Mouse (Mus musculus) lung, postnatal 0 days (tissue): Measurements from ENCODE around the gene Neu3. TPM values are rescaled to one million over a fixed set of nuclear protein-coding genes. Genes with fewer than 3 reads are reported as not detected.
A peak's percentile ranks its signal among the peaks of the same experiment; 100 is the strongest.

Source experiments
- ATAC-seq: fragments of 200-750 bp; cut with Nextera tagmentation; 2 replicates; pipeline ENCODE4 v1.8.0; 2017; ENCODE audit warnings: moderate library complexity
- DNase-seq: peaks from one replicate; pipeline ENCODE4 v3.0.0-alpha.2; 2016; ENCODE audit warnings: low spot score
- H3K27ac ChIP-seq: fragments of 300-500 bp; sonication (generic); 2 replicates; pipeline ENCODE4 v1.5.1; 2014; ENCODE audit warnings: antibody characterized with exemption, mild to moderate bottlenecking, low read length, mixed read lengths
- H3K27me3 ChIP-seq: fragments of 300-500 bp; sonication (generic); replicated peaks from 2 replicates; pipeline ENCODE4 v1.6.1; 2014; ENCODE audit warnings: low read length, mixed read lengths; ENCODE audit not compliant: insufficient read depth
- H3K36me3 ChIP-seq: fragments of 300-500 bp; sonication (generic); 2 replicates; pipeline ENCODE4 v1.6.1; 2014; ENCODE audit warnings: low read length, mixed read lengths; ENCODE audit not compliant: insufficient read depth
- H3K4me1 ChIP-seq: fragments of 300-500 bp; sonication (generic); 2 replicates; pipeline ENCODE4 v1.6.1; 2014; ENCODE audit warnings: antibody characterized with exemption, low read depth, low read length, mixed read lengths; ENCODE audit not compliant: insufficient read depth
- H3K4me2 ChIP-seq: fragments of 300-500 bp; sonication (generic); replicated peaks from 2 replicates; pipeline ENCODE4 v1.6.1; 2014; ENCODE audit warnings: low read depth, mild to moderate bottlenecking, low read length, moderate library complexity, mixed read lengths
- H3K4me3 ChIP-seq: fragments of 300-500 bp; sonication (generic); 2 replicates; pipeline ENCODE4 v1.5.1; 2014; ENCODE audit warnings: low read depth, low read length
- H3K9ac ChIP-seq: fragments of 300-500 bp; sonication (generic); replicated peaks from 2 replicates; pipeline ENCODE4 v1.6.1; 2014; ENCODE audit warnings: low read depth, mild to moderate bottlenecking
- H3K9me3 ChIP-seq: fragments of 300-500 bp; sonication (generic); 2 replicates; pipeline ENCODE4 v1.6.1; 2016; ENCODE audit warnings: low read length, mixed read lengths
- CTCF ChIP-seq: IDR thresholded peaks from 2 replicates; pipeline ENCODE4 v1.5.1; 2016; ENCODE audit warnings: antibody characterized with exemption, mild to moderate bottlenecking
- EP300 ChIP-seq: IDR thresholded peaks from 2 replicates; pipeline ENCODE4 v1.6.1; 2016; ENCODE audit warnings: antibody characterized with exemption, mild to moderate bottlenecking, control low read depth
- WGBS: fragments of 180-500 bp; shearing (Covaris S2); extraction: QIAGEN DNeasy Blood & Tissue Kit; methylation state at CpG from one replicate; pipeline ENCODE4 v1.1.7; 2014; 5-methylcytosine and 5-hydroxymethylcytosine counted together
- polyA plus RNA-seq: library from polyadenylated mRNA; unstranded; fragments of >200 nt; fragmentation: Nextera tagmentation; extraction: Ambion mirVana; gene quantifications from 2 replicates; pipeline ENCODE4 v1.2.1, GENCODE M21; 2015

Gene Neu3
- polyA plus RNA-seq, 1 experiment from 2014 or later, result 7.6 TPM

GRCm38 (mm10) chr7:99799118-99799517 lies 29.1 kb downstream of the Neu3 start:
- no peaks in the 10 kb centered on the region for H3K36me3 ChIP-seq
- H3K27ac ChIP-seq, result no peak overlapping the region
- H3K9me3 ChIP-seq, result no peaks in the 10 kb centered on the region
- no peak for ATAC-seq
- H3K9ac ChIP-seq, result no peak overlapping the region
- DNase-seq, result no peak
- H3K27me3 ChIP-seq, result no peaks in the 10 kb centered on the region
- 67% methylated on average over 7 of the region's 7 CpGs for WGBS
- no peaks in the 10 kb centered on the region for H3K4me1 ChIP-seq
- H3K4me3 ChIP-seq, result no peak overlapping the region
- no peak overlapping the region for H3K4me2 ChIP-seq
- TF ChIP-seq EP300, result no peak
- TF ChIP-seq CTCF, result no peak

- WGBS, result 34% methylated on average over 6 of the region's 6 CpGs
- no peaks in the 10 kb centered on the region for H3K36me3 ChIP-seq
These were observed 30.1 kb downstream of the Neu3 start for GRCm38 (mm10) chr7:99797911-99798647.

GRCm38 (mm10) chr7:99797261-99797660 lies 31.0 kb downstream of the Neu3 start:
- no peaks in the 10 kb centered on the region for H3K27me3 ChIP-seq
- DNase-seq (no peak), ATAC-seq (no peak)
- H3K9ac ChIP-seq, result no peak overlapping the region
- H3K4me3 ChIP-seq, result no peak overlapping the region
- no peak overlapping the region for H3K4me2 ChIP-seq
- TF ChIP-seq CTCF (no peak), EP300 (no peak)
- H3K4me1 ChIP-seq, result no peaks in the 10 kb centered on the region
- 82% methylated on average over 3 of the region's 3 CpGs for WGBS
- no peaks in the 10 kb centered on the region for H3K9me3 ChIP-seq
- no peak overlapping the region for H3K27ac ChIP-seq
- no peaks in the 10 kb centered on the region for H3K36me3 ChIP-seq

More at GRCm38 (mm10) chr7:99797911-99798647, 30.1 kb downstream of the Neu3 start:
- ATAC-seq (no peak), DNase-seq (peak; percentile 85)
- H3K4me1 ChIP-seq, result no peaks in the 10 kb centered on the region
- no peak for TF ChIP-seq EP300
- TF ChIP-seq CTCF, result peak; percentile 85
- no peak overlapping the region for H3K4me3 ChIP-seq
- H3K9ac ChIP-seq, result no peak overlapping the region
- H3K9me3 ChIP-seq, result no peaks in the 10 kb centered on the region
- H3K27me3 ChIP-seq, result no peaks in the 10 kb centered on the region
- no peak overlapping the region for H3K27ac ChIP-seq
- H3K4me2 ChIP-seq, result no peak overlapping the region

GRCm38 (mm10) chr7:99796471-99796870 lies 31.7 kb downstream of the Neu3 start:
- no peaks in the 10 kb centered on the region for H3K36me3 ChIP-seq
- ATAC-seq (no peak; the same call in 1 of the 2 replicates), DNase-seq (no peak)
- H3K9me3 ChIP-seq, result no peaks in the 10 kb centered on the region
- no peaks in the 10 kb centered on the region for H3K4me1 ChIP-seq
- no peak overlapping the region for H3K4me3 ChIP-seq
- no peak for TF ChIP-seq EP300
- no peak for TF ChIP-seq CTCF
- no peak overlapping the region for H3K27ac ChIP-seq
- no peak overlapping the region for H3K9ac ChIP-seq
- no peak overlapping the region for H3K4me2 ChIP-seq
- WGBS, result 67% methylated on average over 3 of the region's 3 CpGs
- H3K27me3 ChIP-seq, result no peaks in the 10 kb centered on the region

GRCm38 (mm10) chr7:99795192-99795981 lies 32.8 kb downstream of the Neu3 start:
- no peak overlapping the region for H3K4me3 ChIP-seq
- DNase-seq (peak; percentile 40), ATAC-seq (no peak)
- H3K27ac ChIP-seq, result no peak overlapping the region
- no peak overlapping the region for H3K9ac ChIP-seq
- no peaks in the 10 kb centered on the region for H3K4me1 ChIP-seq
- H3K9me3 ChIP-seq, result no peaks in the 10 kb centered on the region
- H3K27me3 ChIP-seq, result no peaks in the 10 kb centered on the region
- WGBS, result 15% methylated on average over 17 of the region's 17 CpGs
- TF ChIP-seq EP300 (no peak), CTCF (no peak)
- no peak overlapping the region for H3K4me2 ChIP-seq
- H3K36me3 ChIP-seq, result no peaks in the 10 kb centered on the region

GRCm38 (mm10) chr7:99794096-99794495 lies 34.1 kb downstream of the Neu3 start:
- WGBS, result 41% methylated on average over 2 of the region's 2 CpGs
- H3K27me3 ChIP-seq, result no peaks in the 10 kb centered on the region
- H3K27ac ChIP-seq, result no peak overlapping the region
- TF ChIP-seq CTCF (no peak), EP300 (no peak)
- no peak overlapping the region for H3K4me3 ChIP-seq
- no peaks in the 10 kb centered on the region for H3K4me1 ChIP-seq
- H3K4me2 ChIP-seq, result no peak overlapping the region
- ATAC-seq (no peak), DNase-seq (peak; percentile 38)
- H3K9ac ChIP-seq, result no peak overlapping the region
- no peaks in the 10 kb centered on the region for H3K36me3 ChIP-seq
- H3K9me3 ChIP-seq, result no peaks in the 10 kb centered on the region
